Mouse (Mus musculus): ENCODE measurements at regions not wholly inside any gene's neighbourhood (a gene's known extent, or its start where the extent isn't known, plus 50 kb on each side); places are given as distances from the start of the nearest gene placed in this dataset.

GRCm38 (mm10) chr12:70523379-70523778, 70.5 kb downstream of the Tmx1 start:
- no peak for DNase-seq (ENCODE audit: low spot score in 2 of 2)

- no peak for DNase-seq (ENCODE audit: low spot score in 2 of 2)
Measured at GRCm38 (mm10) chr12:70524703-70525102, 71.8 kb downstream of the Tmx1 start.

GRCm38 (mm10) chr12:70531661-70532060, 78.8 kb downstream of the Tmx1 start:
- DNase-seq (ENCODE audit: low spot score in 2 of 2): no peak

- no peak for DNase-seq (ENCODE audit: low spot score in 2 of 2)
Measured at GRCm38 (mm10) chr12:70532225-70532624, 79.3 kb downstream of the Tmx1 start.

GRCm38 (mm10) chr12:70532843-70533242, 79.9 kb downstream of the Tmx1 start:
- no peak for DNase-seq (ENCODE audit: low spot score in 2 of 2)

GRCm38 (mm10) chr12:70533375-70533935, 80.6 kb downstream of the Tmx1 start:
- no peak for DNase-seq (ENCODE audit: low spot score in 2 of 2)

DNA sequence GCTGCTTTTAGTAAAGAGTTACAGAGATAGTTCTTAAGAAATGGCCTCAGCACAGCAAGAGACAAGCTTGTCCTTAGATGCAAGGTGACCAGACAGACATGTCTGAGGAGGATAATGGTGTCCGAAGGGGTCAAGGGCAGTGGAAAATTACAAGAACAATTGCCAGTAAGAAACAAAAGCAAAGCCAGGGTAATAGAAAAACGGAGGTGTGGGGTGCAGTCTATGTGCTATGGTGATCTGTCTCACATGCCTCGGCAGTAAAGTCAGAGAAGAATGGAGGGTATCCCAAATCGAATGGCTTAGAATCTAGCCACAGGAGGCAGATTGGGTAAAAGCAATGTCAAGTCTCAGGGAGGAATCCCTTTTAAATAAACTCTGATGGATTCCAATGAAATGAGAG, 86.2 kb downstream of the Tmx1 start:
- DNase-seq (ENCODE audit: low spot score in 2 of 2): no peak

GRCm38 (mm10) chr12:70539856-70540255, 87.0 kb downstream of the Tmx1 start:
- DNase-seq (ENCODE audit: low spot score in 2 of 2): no peak

GRCm38 (mm10) chr12:70541432-70541831, 88.5 kb downstream of the Tmx1 start:
- no peak for DNase-seq (ENCODE audit: low spot score in 2 of 2)

DNA sequence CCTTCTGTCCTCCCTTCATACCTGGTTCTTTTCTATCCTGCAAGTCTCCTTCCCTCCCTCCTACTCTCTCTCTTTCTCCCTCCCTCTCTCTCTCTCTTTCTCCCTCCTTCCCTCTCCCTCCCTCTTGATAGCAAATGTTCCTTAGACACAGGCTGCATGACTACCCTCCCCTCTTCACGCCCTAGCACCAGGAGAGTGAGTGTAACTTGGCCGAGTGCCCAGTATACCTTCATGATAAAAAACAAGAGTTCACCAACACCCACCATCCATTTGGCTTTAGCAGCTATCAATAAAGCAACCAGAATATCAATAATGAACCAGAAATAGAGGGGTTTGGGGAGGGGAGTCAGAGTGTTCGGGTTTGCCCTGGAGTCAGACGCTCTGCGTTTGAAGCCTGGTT, 90.4 kb downstream of the Tmx1 start:
- no peak for DNase-seq (ENCODE audit: low spot score in 2 of 2)

GRCm38 (mm10) chr12:70544326-70544725, 91.4 kb downstream of the Tmx1 start:
- no peak for DNase-seq (ENCODE audit: low spot score in 2 of 2)

GRCm38 (mm10) chr12:70544850-70545510, 92.1 kb downstream of the Tmx1 start:
- no peak for DNase-seq (ENCODE audit: low spot score in 2 of 2)

- DNase-seq (ENCODE audit: low spot score in 2 of 2): no peak
Measured at GRCm38 (mm10) chr12:70547199-70547598, 94.3 kb downstream of the Tmx1 start.

DNA sequence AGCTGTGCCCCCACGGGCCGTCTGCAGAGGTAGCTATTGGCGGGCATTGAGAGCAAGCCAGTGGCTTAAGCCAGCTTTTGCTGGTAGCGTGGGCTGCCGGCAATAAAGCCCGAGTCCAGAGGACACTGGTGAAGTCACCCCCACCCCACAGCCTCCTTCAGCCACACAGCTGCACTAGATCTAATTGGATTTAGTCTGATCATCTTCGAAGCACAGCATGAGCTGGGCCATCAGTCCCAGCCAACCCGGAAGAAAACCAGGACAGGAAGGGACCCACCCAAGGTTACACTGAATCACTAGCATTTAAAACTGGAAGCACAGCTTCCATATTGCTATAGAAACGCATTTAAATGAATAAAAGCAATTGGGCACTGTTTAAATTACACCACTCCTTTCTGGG, 96.4 kb downstream of the Tmx1 start:
- no peak for DNase-seq (ENCODE audit: low spot score in 2 of 2)

DNA sequence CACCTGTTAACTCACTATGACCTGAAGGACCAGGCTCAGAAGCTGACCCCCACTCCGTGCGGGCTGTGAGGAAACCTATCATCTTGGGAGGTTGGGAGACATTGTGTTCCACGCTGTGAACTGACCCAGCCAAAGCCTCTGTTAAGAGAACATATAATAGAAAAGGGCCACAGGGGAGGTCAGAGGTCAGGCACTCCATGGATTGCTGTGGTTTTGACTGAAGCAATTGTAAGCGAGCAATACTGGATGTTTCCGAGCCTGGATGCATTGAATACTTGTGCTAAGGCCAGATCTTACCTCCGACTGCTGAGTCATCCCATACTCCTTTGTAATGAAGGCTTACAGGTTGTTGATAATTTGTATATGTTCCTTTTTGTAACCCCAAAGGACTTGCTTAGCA, 101.0 kb downstream of the Tmx1 start:
- DNase-seq (ENCODE audit: low spot score in 2 of 2): no peak

DNA sequence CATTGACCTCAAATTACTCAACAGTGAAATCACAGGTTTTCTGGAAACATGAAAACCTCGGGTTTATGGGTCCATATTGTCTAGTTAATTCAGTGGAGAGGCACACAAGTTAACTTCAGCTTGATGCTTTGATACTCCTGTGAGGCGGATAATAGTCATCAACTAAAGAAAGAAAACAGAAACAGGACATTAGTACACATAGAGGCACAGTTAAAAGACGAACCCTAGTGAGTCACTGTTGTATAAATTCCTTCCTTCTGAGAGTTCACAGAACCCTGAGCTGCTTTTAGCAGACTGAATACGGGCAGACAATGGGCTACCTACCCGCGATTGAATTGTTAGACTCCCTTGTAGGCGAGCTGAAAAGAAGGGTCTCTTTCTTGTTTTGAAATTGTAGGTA, 101.7 kb downstream of the Tmx1 start:
- DNase-seq (ENCODE audit: low spot score in 2 of 2): no peak

DNA sequence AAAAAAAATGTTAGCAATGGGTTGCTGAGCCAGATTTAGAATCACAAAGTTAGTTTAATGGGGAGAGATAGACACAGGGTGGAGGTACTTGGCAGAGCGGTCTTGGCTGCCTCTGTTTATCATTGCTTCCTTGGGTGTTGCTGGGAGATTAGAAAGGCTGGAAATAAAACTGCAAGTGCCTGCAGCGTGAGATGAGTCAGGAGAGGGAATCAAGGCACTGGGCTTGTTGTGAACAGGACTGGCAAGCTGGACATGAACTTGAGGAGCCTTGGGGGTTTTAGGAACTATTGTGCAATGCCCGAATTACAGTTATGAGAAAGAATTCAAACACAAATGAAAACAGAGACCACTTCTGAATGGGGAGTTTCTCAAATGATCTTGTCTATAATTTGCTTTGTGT, 102.8 kb downstream of the Tmx1 start:
- no peak for DNase-seq (ENCODE audit: low spot score in 2 of 2)

GRCm38 (mm10) chr12:70556820-70557219, 103.9 kb downstream of the Tmx1 start:
- DNase-seq (ENCODE audit: low spot score in 2 of 2): no peak

- DNase-seq (ENCODE audit: low spot score in 2 of 2): no peak
Measured at GRCm38 (mm10) chr12:70563446-70563845, 110.6 kb downstream of the Tmx1 start.

- no peak for DNase-seq (ENCODE audit: low spot score in 2 of 2)
Measured at GRCm38 (mm10) chr12:70575665-70576064, 122.8 kb downstream of the Tmx1 start.

DNA sequence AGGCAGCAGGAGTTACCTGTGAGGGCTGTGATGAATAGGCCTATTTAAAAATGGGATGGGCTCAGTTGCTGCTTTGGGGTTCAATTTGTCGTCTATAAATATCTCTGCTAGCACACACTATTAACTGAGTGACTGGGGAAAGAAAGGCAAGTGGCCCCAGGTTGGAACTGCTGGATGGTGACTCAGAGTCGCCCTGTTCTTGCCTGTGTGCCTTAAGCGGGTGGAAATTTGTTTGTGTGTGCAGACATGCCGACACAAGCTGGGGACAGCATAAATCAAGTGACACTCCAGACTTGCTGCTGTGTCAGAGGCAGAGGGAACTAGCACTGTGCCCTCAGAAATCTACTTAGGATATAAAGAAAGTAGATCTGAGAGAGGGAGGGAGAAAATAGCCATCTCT, 124.9 kb downstream of the Tmx1 start:
- DNase-seq (ENCODE audit: low spot score in 2 of 2): no peak

GRCm38 (mm10) chr12:70579328-70579905, 126.5 kb downstream of the Tmx1 start:
- DNase-seq (ENCODE audit: low spot score in 2 of 2): no peak

DNA sequence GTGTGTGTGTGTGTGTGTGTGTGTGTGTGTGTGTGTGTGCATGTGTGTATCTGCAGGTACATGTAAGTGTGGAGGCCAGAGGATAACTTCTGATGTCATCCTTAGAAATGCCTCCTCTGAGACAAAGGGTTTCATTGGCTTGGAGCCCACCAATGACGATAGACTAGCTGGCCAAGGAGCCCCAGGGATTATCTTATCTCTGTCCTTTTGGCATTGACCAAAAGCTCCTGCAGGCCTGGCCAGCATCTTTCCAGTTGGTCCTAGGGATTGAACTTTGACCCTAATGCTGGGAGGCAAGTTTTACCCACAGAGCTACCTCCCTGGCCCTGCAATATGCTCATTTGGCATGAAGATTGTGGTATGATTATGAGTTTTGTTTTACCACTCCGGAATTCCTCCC, 133.3 kb downstream of the Tmx1 start:
- no peak for DNase-seq (ENCODE audit: low spot score in 2 of 2)

DNA sequence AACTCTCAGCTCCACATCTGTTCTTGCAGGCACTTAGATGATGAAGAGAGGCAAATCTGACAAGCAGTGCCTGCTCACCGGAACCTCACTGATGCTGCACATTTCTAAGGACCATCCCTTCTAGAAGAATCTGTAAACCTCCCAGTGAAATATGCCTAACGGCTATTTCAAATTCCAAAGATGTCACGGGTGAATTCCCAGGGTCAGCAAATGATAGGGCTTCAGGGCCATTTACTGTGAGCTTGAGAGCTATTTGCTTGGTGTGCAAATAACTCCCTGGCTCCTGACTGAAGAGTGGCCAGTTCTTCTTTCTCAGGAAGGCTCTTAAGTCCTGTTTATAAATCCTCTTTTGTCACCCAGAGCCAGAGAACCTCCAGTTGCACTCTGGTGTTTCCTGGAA, 135.3 kb downstream of the Tmx1 start:
- no peak for DNase-seq (ENCODE audit: low spot score in 2 of 2)

Measured in frontal cortex, postnatal 25 days (tissue).